Mouse (Mus musculus) intestine, postnatal 0 days (tissue): ENCODE results near the gene Hmcn1. TPM values are rescaled to one million over a fixed set of nuclear protein-coding genes. Genes with fewer than 3 reads are reported as not detected.

Source experiments
- ATAC-seq: fragments of 200-750 bp; cut with Nextera tagmentation; 2 replicates; pipeline ENCODE4 v1.8.0; 2017; ENCODE audit warnings: mild to moderate bottlenecking, moderate TSS enrichment, moderate library complexity
- H3K27ac ChIP-seq: fragments of 300-500 bp; sonication (generic); 2 replicates; pipeline ENCODE4 v1.5.1; 2014; ENCODE audit warnings: mild to moderate bottlenecking, low read depth, low read length, moderate library complexity
- H3K27me3 ChIP-seq: fragments of 300-500 bp; sonication (generic); replicated peaks from 2 replicates; pipeline ENCODE4 v1.6.1; 2014; ENCODE audit warnings: low read length, mixed read lengths; ENCODE audit not compliant: control insufficient read depth, insufficient read depth
- H3K36me3 ChIP-seq: fragments of 300-500 bp; sonication (generic); 2 replicates; pipeline ENCODE4 v1.6.1; 2014; ENCODE audit warnings: mild to moderate bottlenecking, moderate library complexity; ENCODE audit not compliant: control insufficient read depth, insufficient read depth
- H3K4me1 ChIP-seq: fragments of 300-500 bp; sonication (generic); replicated peaks from 2 replicates; pipeline ENCODE4 v1.6.1; 2014; ENCODE audit warnings: antibody characterized with exemption, low read length, mixed read lengths; ENCODE audit not compliant: control insufficient read depth, insufficient read depth
- H3K4me2 ChIP-seq: fragments of 300-500 bp; sonication (generic); replicated peaks from 2 replicates; pipeline ENCODE4 v1.6.1; 2014; ENCODE audit warnings: low read depth, mild to moderate bottlenecking, moderate library complexity
- H3K4me3 ChIP-seq: fragments of 300-500 bp; sonication (generic); 2 replicates; pipeline ENCODE4 v1.5.1; 2014; ENCODE audit warnings: low read depth, low read length
- H3K9ac ChIP-seq: fragments of 300-500 bp; sonication (generic); 2 replicates; pipeline ENCODE4 v1.6.1; 2014; ENCODE audit warnings: mild to moderate bottlenecking, low read depth, low read length
- H3K9me3 ChIP-seq: fragments of 300-500 bp; sonication (generic); 2 replicates; pipeline ENCODE4 v1.6.1; 2016; ENCODE audit warnings: mixed run types; ENCODE audit not compliant: control insufficient read depth
- CTCF ChIP-seq: sonication (generic); IDR thresholded peaks from 2 replicates; pipeline ENCODE4 v1.5.1; 2016; ENCODE audit warnings: low read depth, mild to moderate bottlenecking, control low read depth, antibody characterized with exemption, moderate library complexity
- WGBS: fragments of 180-500 bp; shearing (Covaris S2); extraction: QIAGEN DNeasy Blood & Tissue Kit; methylation state at CpG from one replicate; pipeline ENCODE4 v1.1.7; 2014; 5-methylcytosine and 5-hydroxymethylcytosine counted together
- polyA plus RNA-seq: library from polyadenylated mRNA; unstranded; fragments of >200 nt; fragmentation: Nextera tagmentation; extraction: Ambion mirVana; gene quantifications from 2 replicates; pipeline ENCODE4 v1.2.1, GENCODE M21; 2015

The Hmcn1 gene
- polyA plus RNA-seq, 1 experiment from 2014 or later = 4.2 TPM

GRCm38 (mm10) chr1:151035766-151036165 is 42.5 kb upstream of the Hmcn1 start:
- 86% methylated on average over 3 of the region's 3 CpGs for WGBS
- no peak overlapping the region for H3K9ac ChIP-seq
- no peaks in the 10 kb centered on the region; the same call in 1 of the 2 replicates for H3K27me3 ChIP-seq
- no peak for TF ChIP-seq CTCF
- no peaks in the 10 kb centered on the region for H3K36me3 ChIP-seq
- H3K27ac ChIP-seq = no peak overlapping the region
- 0 out of 2 replicates have a peak, but pooled peaks cover 2% of the 10 kb centered on the region for H3K4me1 ChIP-seq
- no peak overlapping the region for H3K4me3 ChIP-seq
- no peaks in the 10 kb centered on the region for H3K9me3 ChIP-seq
- no peak overlapping the region for H3K4me2 ChIP-seq
- no peak for ATAC-seq

GRCm38 (mm10) chr1:151034993-151035592 is 41.9 kb upstream of the Hmcn1 start:
- TF ChIP-seq CTCF = peak; percentile 85
- under 1% methylated on average over 5 of the region's 5 CpGs for WGBS
- no peak for ATAC-seq
- no peak overlapping the region for H3K4me3 ChIP-seq
- H3K4me1 ChIP-seq = 0 out of 2 replicates have a peak, but pooled peaks cover 2% of the 10 kb centered on the region
- no peak overlapping the region for H3K9ac ChIP-seq
- H3K27ac ChIP-seq = no peak overlapping the region
- no peaks in the 10 kb centered on the region for H3K36me3 ChIP-seq
- no peaks in the 10 kb centered on the region; the same call in 1 of the 2 replicates for H3K27me3 ChIP-seq
- no peak overlapping the region for H3K4me2 ChIP-seq
- H3K9me3 ChIP-seq = no peaks in the 10 kb centered on the region

- no peaks in the 10 kb centered on the region for H3K36me3 ChIP-seq
- H3K27me3 ChIP-seq = no peaks in the 10 kb centered on the region; the same call in 1 of the 2 replicates
- ATAC-seq = no peak
- 0 out of 2 replicates have a peak, but pooled peaks cover 2% of the 10 kb centered on the region for H3K4me1 ChIP-seq
- no peak overlapping the region for H3K9ac ChIP-seq
- no peak overlapping the region for H3K4me3 ChIP-seq
- no peak overlapping the region for H3K4me2 ChIP-seq
- no peak overlapping the region for H3K27ac ChIP-seq
- H3K9me3 ChIP-seq = no peaks in the 10 kb centered on the region
- no peak for TF ChIP-seq CTCF
These were observed 40.1 kb upstream of the Hmcn1 start for GRCm38 (mm10) chr1:151033291-151033690.

- Histone ChIP-seq H3K4me3 (no peak overlapping the region), H3K36me3 (no peaks in the 10 kb centered on the region), H3K27me3 (no peaks in the 10 kb centered on the region; the same call in 1 of the 2 replicates), H3K9ac (no peak overlapping the region), H3K4me2 (no peak overlapping the region), H3K4me1 (0 out of 2 replicates have a peak, but pooled peaks cover 2% of the 10 kb centered on the region), H3K27ac (no peak overlapping the region), H3K9me3 (no peaks in the 10 kb centered on the region)
- 75% methylated on average over 10 of the region's 10 CpGs for WGBS
- no peak for TF ChIP-seq CTCF
- no peak for ATAC-seq
These were observed 38.3 kb upstream of the Hmcn1 start for GRCm38 (mm10) chr1:151031581-151031980.

GRCm38 (mm10) chr1:151031086-151031485 is 37.9 kb upstream of the Hmcn1 start:
- H3K4me2 ChIP-seq = no peak overlapping the region
- H3K9ac ChIP-seq = no peak overlapping the region
- H3K36me3 ChIP-seq = no peaks in the 10 kb centered on the region
- no peak for ATAC-seq
- TF ChIP-seq CTCF = no peak
- H3K9me3 ChIP-seq = no peaks in the 10 kb centered on the region
- H3K4me3 ChIP-seq = no peak overlapping the region
- H3K4me1 ChIP-seq = 0 out of 2 replicates have a peak, but pooled peaks cover 2% of the 10 kb centered on the region
- WGBS = 62% methylated on average over 8 of the region's 8 CpGs
- no peaks in the 10 kb centered on the region; the same call in 1 of the 2 replicates for H3K27me3 ChIP-seq
- H3K27ac ChIP-seq = no peak overlapping the region

GRCm38 (mm10) chr1:151025049-151025773 is 32.0 kb upstream of the Hmcn1 start:
- Histone ChIP-seq H3K9ac (no peak overlapping the region), H3K9me3 (no peaks in the 10 kb centered on the region), H3K27me3 (no peaks in the 10 kb centered on the region), H3K4me1 (no peaks in the 10 kb centered on the region; the same call in 1 of the 2 replicates), H3K4me3 (no peak overlapping the region), H3K4me2 (no peak overlapping the region), H3K27ac (no peak overlapping the region), H3K36me3 (no peaks in the 10 kb centered on the region)
- ATAC-seq = peak; percentile 45
- TF ChIP-seq CTCF = no peak
- WGBS = 59% methylated on average over 19 of the region's 19 CpGs
